Mouse (Mus musculus) cerebellum, adult 11-12 months (tissue): ENCODE results near the gene Prss21.
A peak's percentile ranks its signal among the peaks of the same experiment; 100 is the strongest.

Source experiments
- DNase-seq: peaks from one replicate; pipeline ENCODE4 v3.0.0; 2022

The Prss21 gene

GRCm38 (mm10) chr17:23867756-23868155, at the start of gene Prss21:
Gene Prss21, plus strand, starts transcription at chr17:23868056.
- DNase-seq: no peak

DNA sequence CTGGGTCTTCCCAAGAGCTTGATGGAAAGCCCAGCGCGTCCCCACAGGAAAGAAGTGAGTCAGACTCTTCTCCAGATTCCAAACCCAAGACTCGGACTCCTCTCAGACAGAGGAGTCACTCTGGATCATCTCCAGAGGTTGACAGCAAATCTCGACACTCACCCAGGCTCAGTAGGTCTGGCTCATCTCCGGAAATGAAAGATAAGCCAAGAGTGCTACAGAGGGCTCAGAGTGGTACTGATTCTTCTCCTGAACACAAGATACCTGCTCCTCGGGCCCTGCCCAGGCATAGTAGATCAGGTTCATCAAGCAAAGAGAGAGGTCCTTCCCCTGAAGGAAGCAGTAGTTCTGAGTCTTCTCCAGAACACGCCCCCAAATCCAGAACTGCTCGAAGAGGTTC, 49.3 kb upstream of the Prss21 start:
- DNase-seq: no peak

DNA sequence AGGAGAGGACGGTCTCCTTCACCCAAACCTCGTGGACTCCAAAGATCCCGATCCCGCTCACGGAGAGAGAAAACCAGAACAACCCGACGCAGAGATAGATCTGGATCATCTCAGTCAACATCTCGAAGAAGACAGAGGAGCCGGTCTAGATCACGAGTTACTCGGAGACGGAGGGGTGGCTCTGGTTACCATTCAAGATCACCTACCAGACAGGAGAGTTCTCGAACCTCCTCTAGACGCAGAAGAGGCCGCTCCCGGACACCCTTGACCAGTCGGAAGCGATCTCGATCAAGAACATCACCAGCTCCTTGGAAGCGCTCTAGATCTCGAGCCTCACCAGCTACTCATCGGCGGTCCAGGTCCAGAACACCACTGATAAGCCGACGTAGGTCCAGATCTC, 48.6 kb upstream of the Prss21 start:
- no peak for DNase-seq

GRCm38 (mm10) chr17:23820731-23821130, 47.1 kb upstream of the Prss21 start:
- DNase-seq: no peak

DNA sequence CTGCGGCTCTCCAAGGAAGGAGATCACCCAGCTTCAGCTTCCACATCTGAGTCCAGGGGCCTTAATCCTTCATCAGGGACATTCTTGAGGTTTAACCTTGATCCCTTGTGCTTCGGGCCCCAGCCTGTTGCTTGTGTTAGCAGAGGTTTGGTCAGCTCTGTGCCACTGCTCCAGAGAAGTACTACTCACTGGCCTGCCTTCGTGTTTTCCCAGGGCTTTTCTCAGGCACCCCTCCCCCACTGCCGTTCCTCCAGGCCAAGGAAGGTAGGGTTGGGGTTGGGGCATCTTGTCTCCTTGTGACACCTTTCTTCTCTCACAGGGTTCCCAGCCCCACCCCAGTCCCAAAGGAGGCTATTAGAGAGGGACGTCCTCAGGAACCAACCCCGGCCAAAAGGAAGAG, 45.8 kb upstream of the Prss21 start:
- DNase-seq: no peak

DNA sequence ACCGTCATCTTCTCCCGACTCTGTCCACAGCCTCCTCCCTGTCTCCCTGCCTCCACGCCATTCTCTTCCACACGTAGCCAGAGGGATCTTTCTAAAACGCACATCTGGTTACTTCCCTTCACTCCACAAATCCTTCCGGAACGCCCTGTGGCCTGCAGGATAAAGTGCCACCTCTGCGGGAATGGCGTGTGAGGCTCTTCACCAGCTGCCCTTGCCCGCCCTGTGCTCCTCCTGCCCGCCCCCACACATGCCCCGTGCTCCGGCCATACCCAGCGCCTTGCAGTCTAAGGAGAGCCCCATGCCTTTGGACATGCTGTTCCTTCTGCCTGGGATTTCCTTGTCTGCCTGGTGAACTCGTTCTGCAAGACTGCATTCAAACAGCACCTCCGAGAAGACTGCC, 44.8 kb upstream of the Prss21 start:
- DNase-seq: no peak

DNA sequence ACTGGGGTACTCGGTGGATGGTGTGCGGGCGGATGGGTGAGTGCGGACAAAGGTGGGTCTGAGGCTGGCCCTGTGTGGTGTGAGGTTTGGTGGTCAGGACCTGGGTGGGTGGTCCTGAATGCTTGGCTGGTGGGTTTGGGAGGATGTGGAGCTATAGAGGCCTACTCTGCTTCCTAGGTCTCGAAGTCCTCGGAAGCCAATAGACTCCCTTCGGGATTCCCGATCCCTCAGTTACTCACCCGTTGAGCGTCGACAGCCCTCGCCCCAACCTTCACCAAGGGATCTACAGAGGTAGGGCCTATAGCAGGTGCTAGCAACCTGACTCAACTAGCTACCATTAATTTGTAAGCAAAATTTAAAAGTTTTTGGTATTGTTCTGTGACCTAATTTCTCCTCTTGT, 44.2 kb upstream of the Prss21 start:
- DNase-seq: no peak

GRCm38 (mm10) chr17:23825591-23825990, 42.3 kb upstream of the Prss21 start:
- DNase-seq: no peak

DNA sequence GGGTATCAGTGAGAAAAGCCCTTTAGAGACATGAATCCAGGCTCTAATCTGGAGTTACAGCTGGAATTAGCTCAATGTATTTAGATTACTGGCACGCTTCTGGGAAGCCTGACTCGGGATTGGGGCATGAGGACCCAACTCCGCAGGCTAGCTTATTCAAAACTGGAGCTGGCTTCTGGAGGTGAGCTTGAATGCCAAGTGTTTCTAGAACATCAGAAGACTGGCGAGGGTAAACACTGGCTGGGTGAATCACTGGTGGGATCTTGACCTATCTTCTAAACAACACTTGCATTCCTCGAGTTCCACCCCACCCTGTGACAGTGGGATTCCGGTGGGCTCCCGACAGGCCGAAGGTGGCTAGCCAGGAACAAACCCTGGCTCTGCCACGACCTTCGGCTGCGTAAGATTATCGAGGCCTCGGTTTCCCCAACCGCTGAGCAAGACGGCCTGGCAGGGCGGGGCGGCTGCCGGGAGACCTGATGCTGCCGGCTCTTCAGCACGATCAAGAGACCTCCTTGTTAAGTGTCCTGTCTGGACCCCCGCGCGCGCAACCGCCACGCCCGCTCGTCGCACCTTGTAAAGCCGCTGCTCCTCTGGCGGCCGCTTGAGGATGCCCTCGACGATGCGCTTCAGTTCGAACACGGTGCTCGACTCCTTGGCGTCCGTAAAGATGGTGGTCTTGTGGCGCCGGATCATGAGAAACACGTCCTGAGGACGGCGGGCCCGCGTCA, 39.4 kb upstream of the Prss21 start:
- DNase-seq: peak; percentile 74

DNA sequence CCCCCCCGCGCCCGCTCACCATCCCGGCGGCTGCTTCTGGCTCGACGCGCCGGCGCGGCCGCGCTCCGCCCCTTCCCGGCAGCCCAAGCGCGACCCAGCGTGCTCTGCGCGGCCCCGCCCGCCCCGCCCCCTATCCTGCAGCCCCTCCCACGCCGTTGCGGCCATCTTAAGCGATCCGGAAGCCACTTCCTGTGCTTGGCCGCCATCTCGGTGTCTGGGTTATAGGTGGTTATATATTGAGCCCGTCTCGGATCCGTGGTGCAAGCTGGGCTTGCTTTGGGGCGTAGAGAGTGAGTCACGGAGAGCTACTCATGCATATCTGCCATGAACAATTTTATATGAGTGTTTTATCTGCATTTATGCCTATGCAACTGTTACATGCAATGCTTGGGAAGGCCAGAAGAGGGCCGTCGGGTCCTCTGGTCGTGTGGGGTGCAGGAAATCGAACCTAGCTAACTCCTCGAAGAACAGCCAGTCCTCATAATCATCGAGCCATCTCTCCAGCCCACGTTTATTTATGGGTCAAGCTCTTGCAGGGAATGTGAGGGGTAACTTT, 38.7 kb upstream of the Prss21 start, which contains the start of gene Elob:
Gene Elob, minus strand, starts transcription at position 73 of the 556 bp plus-strand sequence.
- DNase-seq: peak; percentile 85

- no peak for DNase-seq
Measured at GRCm38 (mm10) chr17:23831201-23831600, 36.7 kb upstream of the Prss21 start.

DNA sequence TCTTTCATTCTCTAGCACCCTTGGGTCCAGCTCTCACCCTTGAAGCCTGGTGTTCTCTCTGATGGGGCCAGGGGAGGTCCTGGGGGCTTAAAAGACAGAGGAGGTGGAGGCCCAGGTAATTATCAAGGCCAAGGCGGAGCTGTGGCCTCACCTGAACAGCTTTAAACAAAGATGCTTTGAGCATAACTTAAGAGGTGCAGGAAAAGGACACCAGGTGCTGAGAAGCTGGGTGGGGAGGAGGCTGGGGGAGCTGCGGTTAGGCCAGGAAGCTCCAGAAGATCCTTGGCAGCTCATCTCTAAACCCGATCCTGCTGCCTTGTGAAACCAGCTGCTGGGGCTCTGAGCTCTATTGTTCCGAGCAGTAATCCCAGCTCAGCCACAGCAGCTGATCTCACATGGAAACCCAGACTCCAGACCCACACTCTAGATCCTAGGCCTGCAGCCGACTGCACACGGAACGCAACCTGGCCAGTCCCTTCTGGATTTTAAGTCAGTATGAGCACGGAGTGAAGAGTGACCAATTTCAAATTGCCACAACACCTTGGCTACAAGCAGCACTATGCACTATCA, 31.8 kb upstream of the Prss21 start, which contains the start of gene Prss33:
Gene Prss33, minus strand, starts transcription at position 51 of the 570 bp plus-strand sequence.
- no peak for DNase-seq

DNA sequence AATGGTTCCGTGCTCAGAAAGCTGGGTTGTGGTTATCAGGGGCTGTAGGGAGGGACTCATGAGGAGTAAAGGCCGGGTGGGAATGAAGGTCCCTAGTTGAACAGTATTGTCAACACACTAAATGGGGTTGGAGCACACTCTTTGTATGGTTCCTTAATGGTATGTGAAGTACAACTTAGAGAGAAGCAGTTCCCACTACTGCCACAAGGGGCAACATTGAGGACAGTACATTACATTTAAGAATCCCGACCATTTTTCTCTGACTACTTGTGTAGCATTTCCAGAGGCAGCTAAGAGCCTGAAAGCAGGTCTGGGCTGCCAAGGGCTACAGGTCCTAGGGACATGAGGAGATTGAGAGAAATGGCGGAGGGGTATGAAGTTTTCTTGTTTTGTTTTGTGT, 26.7 kb upstream of the Prss21 start:
- peak; percentile 27 for DNase-seq

DNA sequence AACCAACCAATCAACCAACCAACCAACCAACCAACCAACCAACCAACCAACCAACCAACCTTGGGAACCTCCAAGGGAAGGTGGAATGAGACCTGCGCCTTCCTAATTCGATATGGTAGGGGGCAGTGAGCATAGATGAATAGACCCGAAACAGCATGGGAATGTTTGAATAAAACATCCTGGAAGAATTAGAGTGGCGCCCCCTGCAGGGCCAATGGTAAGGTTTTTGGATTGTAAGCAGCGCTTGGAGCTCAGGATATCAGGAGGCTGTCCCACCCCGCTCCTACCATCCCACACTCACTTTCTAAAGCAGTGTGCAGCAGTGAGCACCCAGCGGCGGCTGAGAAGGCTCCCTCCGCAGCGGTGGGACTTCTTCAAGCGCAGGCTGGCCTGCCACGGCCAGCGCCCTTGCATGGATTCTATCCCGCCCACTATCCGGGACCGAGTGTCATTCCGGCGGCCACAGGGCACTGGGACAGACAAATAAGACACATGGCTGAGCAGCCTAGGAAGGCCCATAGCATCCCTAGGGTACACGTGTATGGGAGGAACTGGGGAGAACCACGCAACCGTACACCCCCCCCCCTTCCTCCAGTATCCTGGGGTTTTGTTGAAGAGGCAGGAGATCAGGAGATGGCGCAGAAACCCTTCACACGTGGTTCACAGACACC, 24.6 kb upstream of the Prss21 start:
- no peak for DNase-seq

DNA sequence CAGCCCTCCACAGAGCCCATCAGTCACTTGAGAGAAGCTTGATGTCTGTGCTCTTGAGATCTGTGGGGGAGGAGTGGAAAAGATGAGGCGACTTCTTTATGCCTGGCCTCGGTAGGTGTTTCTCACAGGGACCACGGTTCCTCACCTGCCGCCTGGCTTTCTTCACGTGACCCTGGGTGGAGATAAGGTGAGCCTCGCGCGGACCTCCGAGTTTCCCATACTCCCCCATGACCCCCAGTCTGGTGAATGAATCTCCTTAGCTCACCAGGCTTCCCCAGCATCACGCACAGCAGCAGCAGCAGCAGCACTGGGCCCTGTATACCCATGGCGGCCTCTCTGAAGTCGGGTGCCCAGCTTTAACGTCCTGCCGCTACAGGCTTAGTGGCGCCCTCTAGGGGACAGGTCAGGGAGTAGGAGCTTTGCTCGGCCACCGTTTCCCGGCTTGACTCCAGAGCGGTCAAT, 24.0 kb upstream of the Prss21 start, which contains the start of the genes Prss32 and Prss41:
Gene Prss32, plus strand, starts transcription at position 44 of the 462 bp plus-strand sequence.
Gene Prss41, minus strand, starts transcription at position 361 of the 462 bp plus-strand sequence.
- peak; percentile 60 for DNase-seq

DNA sequence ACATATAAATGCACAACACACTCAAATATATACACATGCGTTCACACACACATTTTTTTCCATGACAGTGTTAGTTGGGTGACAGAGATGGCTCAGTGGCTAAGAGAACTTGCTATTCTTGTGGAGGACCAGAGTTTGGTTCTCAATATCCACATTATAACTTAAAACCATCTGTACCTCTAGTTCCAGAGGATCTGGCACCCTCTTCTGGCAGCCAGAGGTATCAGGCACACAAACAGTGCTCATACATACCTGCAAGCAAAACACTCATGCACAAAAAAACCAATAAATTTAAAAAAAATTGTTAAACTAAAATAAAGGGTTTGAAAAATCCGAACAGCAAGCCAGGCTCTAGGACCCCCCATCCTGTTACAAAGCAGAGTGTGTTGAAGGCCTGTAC, 17.8 kb upstream of the Prss21 start:
- DNase-seq: no peak

- DNase-seq: peak; percentile 32
Measured at GRCm38 (mm10) chr17:23850853-23851749, 16.8 kb upstream of the Prss21 start.

DNA sequence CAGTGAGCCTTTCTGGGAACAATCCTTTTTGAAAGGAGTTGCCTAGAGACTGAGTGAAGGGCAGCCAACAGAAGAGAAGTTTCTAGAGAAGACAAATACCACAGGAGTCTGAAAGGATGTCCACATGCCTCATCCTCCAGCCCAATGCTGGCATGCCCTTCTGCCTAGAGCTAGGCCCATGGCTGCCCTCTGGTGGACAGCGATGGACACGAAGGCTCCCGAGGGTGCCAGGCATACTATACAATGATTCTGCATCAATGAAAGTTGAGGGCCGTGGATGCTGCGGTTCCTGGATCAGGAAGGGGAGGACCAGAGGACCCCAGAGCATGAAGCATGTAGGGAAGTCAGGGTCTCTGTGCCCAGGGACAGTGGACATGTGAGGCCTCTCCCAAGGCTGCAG, 14.6 kb upstream of the Prss21 start:
- DNase-seq: no peak

GRCm38 (mm10) chr17:23854229-23854765, 13.6 kb upstream of the Prss21 start:
- DNase-seq: no peak

- DNase-seq: no peak
Measured at GRCm38 (mm10) chr17:23857193-23857592, 10.7 kb upstream of the Prss21 start.

DNA sequence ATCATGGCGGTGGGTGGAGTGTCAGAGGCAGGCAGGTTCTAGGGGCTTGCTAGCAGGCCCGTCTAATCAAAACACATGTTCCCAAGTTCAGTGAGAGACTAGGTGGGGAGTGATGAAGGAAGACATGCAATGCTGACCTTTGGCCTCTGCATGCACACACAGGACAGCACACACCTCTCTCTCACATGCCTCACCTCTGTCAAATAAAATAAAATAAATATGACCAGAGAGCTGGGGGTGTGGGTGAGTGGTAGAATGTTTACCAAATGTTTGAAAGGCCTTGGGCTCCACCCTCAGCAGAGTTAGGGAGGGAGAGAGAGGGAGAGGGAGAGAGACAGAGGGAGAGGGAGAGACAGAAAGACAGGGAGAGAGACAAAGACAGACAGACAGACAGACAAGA, 9.9 kb upstream of the Prss21 start:
- no peak for DNase-seq

- DNase-seq: no peak
Measured at GRCm38 (mm10) chr17:23862926-23863325, 4.9 kb upstream of the Prss21 start.
